Mouse (Mus musculus): ENCODE results near the gene Wnt5b.

DNA sequence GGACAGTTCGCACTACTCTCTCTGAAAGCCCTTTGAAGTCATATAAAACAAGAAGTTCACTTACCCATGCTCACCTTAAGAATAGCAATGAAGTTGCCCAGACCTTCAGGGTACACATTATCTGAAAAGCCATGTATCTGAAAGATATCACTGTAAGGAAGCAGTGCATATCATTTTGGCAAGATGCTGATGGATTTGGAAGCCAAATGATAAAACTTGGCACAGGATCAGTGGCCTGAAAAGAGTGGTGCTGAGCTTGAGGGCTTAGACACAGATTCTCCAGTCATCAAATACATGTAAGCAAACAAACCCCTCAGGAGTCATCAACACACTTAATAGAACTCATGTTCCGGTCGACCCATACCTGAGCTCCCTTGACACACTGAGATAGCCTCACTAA, 143.5 kb downstream of the Wnt5b start:
- TF ChIP-seq POLR2A (IDR thresholded peaks at IDR 0.05; ENCODE audit: low read depth, low read length) (no peak), CTCF (IDR thresholded peaks at IDR 0.05; ENCODE audit: extremely low read depth, insufficient read length, insufficient replicate concordance, low read depth, low read length) (no peak)

All from small intestine, adult 2 months (tissue).